ENCODE assay signal across 15 mouse cellular contexts in genomic region chr2:121575741-121576201, GRCm38 (mm10).
A peak's percentile ranks its signal among the peaks of the same experiment; 100 is the strongest.
DNase-seq lines count a peak whose midpoint lies in the region; TF ChIP-seq lines count a peak whose summit lies in the region.
"Had no signal": no experiment of that assay in that cellular context is flagged by ENCODE, and none has a peak within 500 bp of the region (broad histone marks: within the 10 kb centered on the region; RNA-seq: fewer than 3 reads in every experiment).

No protein-coding gene starts in this region.

- H3K36me3 ChIP-seq in ES-Bruce4 (ENCODE audit: control insufficient read depth, insufficient read depth, low read length, poor library complexity, severe bottlenecking), result no peaks in the 10 kb centered on the region

- H3K27ac ChIP-seq in ES-Bruce4 (ENCODE audit: insufficient read depth, low read length), result no peak overlapping the region
- H3K27ac ChIP-seq: hindbrain, embryonic 12.5 days had no signal

- peak; percentile 90 for DNase-seq in heart, adult 11 months
- DNase-seq in heart, postnatal 4 days, result no peak
- peak; percentile 71 for DNase-seq in adrenal gland, postnatal 14 days
- peak; percentile 38 for DNase-seq in lung, postnatal 14 days
- no peak for DNase-seq in thymus, postnatal 14 days
- DNase-seq in spleen, postnatal 36 days (ENCODE audit: low spot score in 2 of 2), result no peak
- DNase-seq: cerebellum, adult 9-10 months; gastrocnemius, postnatal 25 days; liver; thymus, adult 2 months had no signal

- peaks cover 3% of the 10 kb centered on the region for H3K4me1 ChIP-seq in ES-Bruce4 (ENCODE audit: control insufficient read depth, insufficient read depth, low read length)

- H3K9ac ChIP-seq in ES-Bruce4 (ENCODE audit: low read depth, poor library complexity, severe bottlenecking), result no peak overlapping the region
- H3K9ac ChIP-seq: hindbrain, embryonic 12.5 days had no signal

- no peak overlapping the region for H3K4me3 ChIP-seq in ES-Bruce4 (ENCODE audit: low read depth, low read length)
- H3K4me3 ChIP-seq: erythroblast, embryonic 14.5 days; hindbrain, embryonic 12.5 days; megakaryocyte, embryonic 14.5 days had no signal

- no peaks in the 10 kb centered on the region for H3K27me3 ChIP-seq in ES-Bruce4 (ENCODE audit: control insufficient read depth, insufficient read depth, low read length, poor library complexity, severe bottlenecking)
- H3K27me3 ChIP-seq: CH12.LX; hindbrain, embryonic 12.5 days had no signal

- TF ChIP-seq CTCF in ES-Bruce4 (IDR thresholded peaks at IDR 0.05; ENCODE audit: low read depth, low read length), result no peak

- H3K9me3 ChIP-seq in ES-Bruce4 (replicated peaks; ENCODE audit: control insufficient read depth, insufficient read depth, low read length, poor library complexity, severe bottlenecking), result no peaks in the 10 kb centered on the region
- H3K9me3 ChIP-seq: hindbrain, embryonic 12.5 days; megakaryocyte, embryonic 14.5 days had no signal

- no peak for TF ChIP-seq POLR2A in ES-Bruce4 (IDR thresholded peaks at IDR 0.05; ENCODE audit: insufficient read depth, low read length)

- TF ChIP-seq EP300 in ES-Bruce4 (IDR thresholded peaks at IDR 0.05; ENCODE audit: insufficient read depth, low read depth, low read length), result 0 out of 2 replicates have a peak, but pooled peaks have one; percentile 14

Comparison
In these comparisons a context has a peak if more than half of its experiments do, and no peak if none do; other contexts are left out.
1. DNase-seq: peak in heart, adult 11 months (single experiment), adrenal gland, postnatal 14 days (single experiment) and lung, postnatal 14 days (single experiment); none in heart, postnatal 4 days (single experiment), thymus, postnatal 14 days (single experiment) and spleen, postnatal 36 days (0 of 2).